Mouse (Mus musculus): ENCODE results near the gene Foxd1. TPM values are rescaled to one million over a fixed set of nuclear protein-coding genes. Genes with fewer than 3 reads are reported as not detected.

Foxd1 gene
- total and polyA plus RNA-seq, 2 experiments from 2014 or later: 0.74 to 2.4 TPM

- Histone ChIP-seq H3K4me1 (ENCODE audit: insufficient read depth, low read length) (0 out of 2 replicates have a peak, but pooled peaks cover 3% of the 10 kb centered on the region), H3K9ac (replicated peaks; ENCODE audit: low read length, poor library complexity, severe bottlenecking) (no peak overlapping the region), H3K4me2 (ENCODE audit: low read depth, low read length, poor library complexity, severe bottlenecking) (no peak overlapping the region), H3K27me3 (ENCODE audit: insufficient read depth, low read length) (peaks cover 73% of the 10 kb centered on the region), H3K27ac (ENCODE audit: low read depth, low read length) (no peak overlapping the region), H3K36me3 (ENCODE audit: insufficient read depth, low read length) (no peaks in the 10 kb centered on the region), H3K4me3 (ENCODE audit: low read depth, low read length) (peak overlapping the region; percentile 35; the same call in 1 of the 2 replicates), H3K9me3 (ENCODE audit: low read length) (no peaks in the 10 kb centered on the region)
- TF ChIP-seq CTCF (IDR thresholded peaks at IDR 0.05): no peak
- 3% methylated on average over 9 of the region's 9 CpGs for WGBS
- no peak for DNase-seq (ENCODE audit: low spot score)
- ATAC-seq (ENCODE audit: low FRiP score): no peak
Observed at GRCm38 (mm10) chr13:98356176-98356972, 2.3 kb downstream of the Foxd1 start.

- WGBS: 6% methylated on average over 6 of the region's 6 CpGs
- H3K4me1 ChIP-seq (ENCODE audit: insufficient read depth, low read length): 0 out of 2 replicates have a peak, but pooled peaks cover 3% of the 10 kb centered on the region
- H3K9me3 ChIP-seq (ENCODE audit: low read length): no peaks in the 10 kb centered on the region
- H3K27ac ChIP-seq (ENCODE audit: low read depth, low read length): no peak overlapping the region
- ATAC-seq (ENCODE audit: low FRiP score) (no peak), DNase-seq (ENCODE audit: low spot score) (no peak)
- H3K4me3 ChIP-seq (ENCODE audit: low read depth, low read length): no peak overlapping the region
- no peak overlapping the region for H3K4me2 ChIP-seq (ENCODE audit: low read depth, low read length, poor library complexity, severe bottlenecking)
- no peak overlapping the region for H3K9ac ChIP-seq (replicated peaks; ENCODE audit: low read length, poor library complexity, severe bottlenecking)
- no peak for TF ChIP-seq CTCF (IDR thresholded peaks at IDR 0.05)
- no peaks in the 10 kb centered on the region for H3K36me3 ChIP-seq (ENCODE audit: insufficient read depth, low read length)
- H3K27me3 ChIP-seq (ENCODE audit: insufficient read depth, low read length): peaks cover 70% of the 10 kb centered on the region
Observed at GRCm38 (mm10) chr13:98356973-98357425, 3.0 kb downstream of the Foxd1 start.

GRCm38 (mm10) chr13:98357433-98358423 lies 3.7 kb downstream of the Foxd1 start:
- Histone ChIP-seq H3K27me3 (ENCODE audit: insufficient read depth, low read length) (peaks cover 72% of the 10 kb centered on the region), H3K4me1 (ENCODE audit: insufficient read depth, low read length) (0 out of 2 replicates have a peak, but pooled peaks cover 3% of the 10 kb centered on the region), H3K9ac (replicated peaks; ENCODE audit: low read length, poor library complexity, severe bottlenecking) (no peak overlapping the region), H3K4me3 (ENCODE audit: low read depth, low read length) (no peak overlapping the region), H3K36me3 (ENCODE audit: insufficient read depth, low read length) (no peaks in the 10 kb centered on the region), H3K9me3 (ENCODE audit: low read length) (no peaks in the 10 kb centered on the region), H3K4me2 (ENCODE audit: low read depth, low read length, poor library complexity, severe bottlenecking) (no peak overlapping the region), H3K27ac (ENCODE audit: low read depth, low read length) (no peak overlapping the region)
- no peak for DNase-seq (ENCODE audit: low spot score)
- no peak for TF ChIP-seq CTCF (IDR thresholded peaks at IDR 0.05)
- 4% methylated on average over 18 of the region's 18 CpGs for WGBS
- no peak for ATAC-seq (ENCODE audit: low FRiP score)

- no peak overlapping the region for H3K4me2 ChIP-seq (ENCODE audit: low read depth, low read length, poor library complexity, severe bottlenecking)
- H3K27ac ChIP-seq (ENCODE audit: low read depth, low read length): no peak overlapping the region
- no peak overlapping the region for H3K4me3 ChIP-seq (ENCODE audit: low read depth, low read length)
- no peak for TF ChIP-seq CTCF (IDR thresholded peaks at IDR 0.05)
- ATAC-seq (ENCODE audit: low FRiP score) (no peak), DNase-seq (ENCODE audit: low spot score) (no peak)
- WGBS: 5% methylated on average over 23 of the region's 23 CpGs
- peaks cover 77% of the 10 kb centered on the region for H3K27me3 ChIP-seq (ENCODE audit: insufficient read depth, low read length)
- no peaks in the 10 kb centered on the region for H3K36me3 ChIP-seq (ENCODE audit: insufficient read depth, low read length)
- H3K9ac ChIP-seq (replicated peaks; ENCODE audit: low read length, poor library complexity, severe bottlenecking): no peak overlapping the region
- 0 out of 2 replicates have a peak, but pooled peaks cover 3% of the 10 kb centered on the region for H3K4me1 ChIP-seq (ENCODE audit: insufficient read depth, low read length)
- H3K9me3 ChIP-seq (ENCODE audit: low read length): no peaks in the 10 kb centered on the region
Observed at GRCm38 (mm10) chr13:98358424-98359181, 4.6 kb downstream of the Foxd1 start.

GRCm38 (mm10) chr13:98359337-98359736 lies 5.3 kb downstream of the Foxd1 start:
- no peak overlapping the region for H3K27ac ChIP-seq (ENCODE audit: low read depth, low read length)
- H3K4me2 ChIP-seq (ENCODE audit: low read depth, low read length, poor library complexity, severe bottlenecking): no peak overlapping the region
- H3K36me3 ChIP-seq (ENCODE audit: insufficient read depth, low read length): no peaks in the 10 kb centered on the region
- no peak overlapping the region for H3K9ac ChIP-seq (replicated peaks; ENCODE audit: low read length, poor library complexity, severe bottlenecking)
- peaks cover 76% of the 10 kb centered on the region for H3K27me3 ChIP-seq (ENCODE audit: insufficient read depth, low read length)
- H3K4me1 ChIP-seq (ENCODE audit: insufficient read depth, low read length): no peaks in the 10 kb centered on the region
- no peak overlapping the region for H3K4me3 ChIP-seq (ENCODE audit: low read depth, low read length)
- no peak for TF ChIP-seq CTCF (IDR thresholded peaks at IDR 0.05)
- ATAC-seq (ENCODE audit: low FRiP score) (no peak), DNase-seq (ENCODE audit: low spot score) (no peak)
- no peaks in the 10 kb centered on the region for H3K9me3 ChIP-seq (ENCODE audit: low read length)
- 5% methylated on average over 6 of the region's 8 CpGs for WGBS

All from midbrain, postnatal 0 days (tissue).